ENCODE assay signal across 9 mouse cellular contexts in genomic region chr1:189700990-189701389, GRCm38 (mm10). TPM values are rescaled to one million over a fixed set of nuclear protein-coding genes. Genes with fewer than 3 reads are reported as not detected.
DNase-seq lines count a peak whose midpoint lies in the region; ATAC-seq and TF ChIP-seq lines count a peak whose summit lies in the region.
"Had no signal": no experiment of that assay in that cellular context is flagged by ENCODE, and none has a peak within 500 bp of the region (broad histone marks: within the 10 kb centered on the region; RNA-seq: fewer than 3 reads in every experiment).

No protein-coding gene starts in this region.

- POLR2A ChIA-PET in Patski (lab: Charles Lee), result no interaction called here

- TF ChIP-seq CTCF in Patski (IDR thresholded peaks at IDR 0.05), result peak; percentile 81
- TF ChIP-seq CTCF in kidney, adult 2 months (conservative IDR thresholded peaks at IDR 0.05; ENCODE audit: insufficient read depth, insufficient read length, low read depth, low read length), result peak; percentile 79
- peak; percentile 85 for TF ChIP-seq CTCF in liver, adult 2 months (IDR thresholded peaks at IDR 0.05; ENCODE audit: low read depth, low read length)

- no peak overlapping the region for H3K4me2 ChIP-seq in neural tube, embryonic 14.5 days (ENCODE audit: low read depth, low read length)
- H3K4me2 ChIP-seq: heart, embryonic 13.5 days had no signal

- H3K9me3 ChIP-seq in neural tube, embryonic 14.5 days (ENCODE audit: control insufficient read depth, low read length), result no peaks in the 10 kb centered on the region
- H3K9me3 ChIP-seq: heart, embryonic 13.5 days had no signal

- CTCF ChIA-PET in Patski (lab: Charles Lee), result no interaction called here

- WGBS in kidney, adult 2 months, result 1% methylated on average over 6 of the region's 6 CpGs
- under 1% methylated on average over 6 of the region's 6 CpGs for WGBS in liver, adult 2 months
- 1% methylated on average over 6 of the region's 6 CpGs for WGBS in neural tube, embryonic 14.5 days

- TF ChIP-seq POLR2A in kidney, adult 2 months (IDR thresholded peaks at IDR 0.05; ENCODE audit: low read depth, low read length), result no peak
- TF ChIP-seq POLR2A in liver, adult 2 months (IDR thresholded peaks at IDR 0.05; ENCODE audit: extremely low read depth, insufficient read depth, low read length), result no peak

- no peaks in the 10 kb centered on the region for H3K79me2 ChIP-seq in liver, adult 2 months (ENCODE audit: control insufficient read depth, insufficient read depth, low read length)

- H3K4me1 ChIP-seq in kidney, adult 2 months (ENCODE audit: control insufficient read depth, insufficient read depth, low read length), result no peaks in the 10 kb centered on the region
- H3K4me1 ChIP-seq in liver, adult 2 months (ENCODE audit: control insufficient read depth, insufficient read depth, low read length), result no peaks in the 10 kb centered on the region; the same call in 1 of the 2 replicates
- H3K4me1 ChIP-seq in neural tube, embryonic 14.5 days (ENCODE audit: control insufficient read depth, insufficient read depth, low read length), result no peaks in the 10 kb centered on the region

- no peak overlapping the region for H3K27ac ChIP-seq in kidney, adult 2 months (ENCODE audit: insufficient read depth, low read depth, low read length)
- H3K27ac ChIP-seq in liver, adult 2 months (replicated peaks; ENCODE audit: insufficient read depth, low read depth, low read length), result no peak overlapping the region
- no peak overlapping the region for H3K27ac ChIP-seq in neural tube, embryonic 14.5 days (ENCODE audit: low read depth, low read length)
- H3K27ac ChIP-seq: heart, embryonic 13.5 days had no signal

- H3K27me3 ChIP-seq in Patski, result no peaks in the 10 kb centered on the region
- H3K27me3 ChIP-seq in kidney, adult 2 months (replicated peaks; ENCODE audit: control insufficient read depth, insufficient read depth, low read length), result no peaks in the 10 kb centered on the region
- no peaks in the 10 kb centered on the region for H3K27me3 ChIP-seq in liver, adult 2 months (ENCODE audit: control insufficient read depth, insufficient read depth, low read length)
- H3K27me3 ChIP-seq in neural tube, embryonic 14.5 days (ENCODE audit: control insufficient read depth, insufficient read depth, low read length), result no peaks in the 10 kb centered on the region

- peak; percentile 75 for DNase-seq in 416B (ENCODE audit: low read depth)
- DNase-seq in Patski (ENCODE audit: low read depth, low spot score), result no peak
- peak; percentile 89 to 90 for DNase-seq in cerebellum, postnatal 14 days
- peak; percentile 16 to 70 for DNase-seq in frontal cortex, postnatal 14 days (ENCODE audit: low spot score in 2 of 2)
- DNase-seq in kidney, adult 2 months, result peak; percentile 76
- peak; percentile 36 for DNase-seq in liver, adult 2 months (ENCODE audit: extremely low read depth, low read depth, low spot score)
- DNase-seq in thymus, adult 18-20 months, result peak; percentile 29 to 43

- in situ Hi-C loops in Patski (cut with MboI; ENCODE audit: low pct_unique_long_range_greater_than_20kb), result no loop called here

- no peak overlapping the region for H3K4me3 ChIP-seq in kidney, adult 2 months (ENCODE audit: insufficient read depth, low read depth, low read length)
- no peak overlapping the region for H3K4me3 ChIP-seq in liver, adult 2 months (ENCODE audit: insufficient read depth, low read depth, low read length)
- no peak overlapping the region for H3K4me3 ChIP-seq in neural tube, embryonic 14.5 days (ENCODE audit: low read depth, low read length)
- H3K4me3 ChIP-seq: heart, embryonic 13.5 days had no signal

- no peak overlapping the region for H3K9ac ChIP-seq in liver, adult 2 months (ENCODE audit: low read depth, low read length)
- no peak overlapping the region for H3K9ac ChIP-seq in neural tube, embryonic 14.5 days (replicated peaks; ENCODE audit: low read depth, low read length)
- H3K9ac ChIP-seq: heart, embryonic 13.5 days had no signal

- H3K36me3 ChIP-seq in kidney, adult 2 months (ENCODE audit: control insufficient read depth, insufficient read depth, low read length), result no peaks in the 10 kb centered on the region
- H3K36me3 ChIP-seq in liver, adult 2 months (ENCODE audit: control insufficient read depth, insufficient read depth, low read length), result no peaks in the 10 kb centered on the region
- H3K36me3 ChIP-seq in neural tube, embryonic 14.5 days (ENCODE audit: control insufficient read depth, insufficient read depth, low read length), result no peaks in the 10 kb centered on the region
- H3K36me3 ChIP-seq: heart, embryonic 13.5 days had no signal

- ATAC-seq in Patski, result peak; percentile 60
- peak; percentile 76 for ATAC-seq in neural tube, embryonic 14.5 days (ENCODE audit: low read depth)

RNA-seq across cellular contexts. Expression of gene Cenpf, which starts 13.1 kb away (rescaled TPM):
- polyA plus RNA-seq in Patski (2021), result 26.1 TPM
- polyA plus RNA-seq in kidney, adult 2 months (2012; rRNA removed), result 0.14 and 0.33 TPM in 2 replicates
- total RNA-seq in liver, adult 2 months (2014; rRNA removed), result 0.18 and 2.2 TPM in 2 replicates
- polyA plus RNA-seq in liver, adult 2 months (2012; rRNA removed), result 0.01 and 0.15 TPM in 2 replicates
- polyA plus RNA-seq in neural tube, embryonic 14.5 days (2014; fragmentation: Nextera tagmentation; extraction: Ambion mirVana), result 6.5 and 7.8 TPM in 2 replicates

RNA-seq across cellular contexts. Expression of gene Ptpn14, which starts 27.1 kb away (rescaled TPM):
- polyA plus RNA-seq in Patski (2021), result 56.8 TPM
- 11.2 and 11.4 TPM in 2 replicates for polyA plus RNA-seq in kidney, adult 2 months (2012; rRNA removed)
- total RNA-seq in liver, adult 2 months (2014; rRNA removed), result 0.74 and 1.1 TPM in 2 replicates
- polyA plus RNA-seq in liver, adult 2 months (2012; rRNA removed), result 0.39 and 0.55 TPM in 2 replicates
- polyA plus RNA-seq in neural tube, embryonic 14.5 days (2014; fragmentation: Nextera tagmentation; extraction: Ambion mirVana), result 0.92 and 1.9 TPM in 2 replicates
